Mouse (Mus musculus): ENCODE measurements around the gene Plxna4.

GRCm38 (mm10) chr6:32496109-32496508 is 91.9 kb downstream of the Plxna4 start:
- TF ChIP-seq POLR2A (IDR thresholded peaks at IDR 0.05; ENCODE audit: borderline replicate concordance, low read depth, low read length) (no peak), CTCF (IDR thresholded peaks at IDR 0.05; ENCODE audit: low read depth, low read length) (no peak)
